Mouse (Mus musculus): ENCODE measurements around the gene Cyth1.

GRCm38 (mm10) chr11:118234500-118234899, 13.9 kb downstream of the Cyth1 start:
- TF ChIP-seq CTCF (conservative IDR thresholded peaks at IDR 0.05; ENCODE audit: insufficient read depth, insufficient read length, low read depth, low read length) (no peak), POLR2A (IDR thresholded peaks at IDR 0.05; ENCODE audit: low read depth, low read length) (no peak)

All from kidney, adult 2 months (tissue).